Mouse (Mus musculus): ENCODE measurements around the gene Rfx1.

DNA sequence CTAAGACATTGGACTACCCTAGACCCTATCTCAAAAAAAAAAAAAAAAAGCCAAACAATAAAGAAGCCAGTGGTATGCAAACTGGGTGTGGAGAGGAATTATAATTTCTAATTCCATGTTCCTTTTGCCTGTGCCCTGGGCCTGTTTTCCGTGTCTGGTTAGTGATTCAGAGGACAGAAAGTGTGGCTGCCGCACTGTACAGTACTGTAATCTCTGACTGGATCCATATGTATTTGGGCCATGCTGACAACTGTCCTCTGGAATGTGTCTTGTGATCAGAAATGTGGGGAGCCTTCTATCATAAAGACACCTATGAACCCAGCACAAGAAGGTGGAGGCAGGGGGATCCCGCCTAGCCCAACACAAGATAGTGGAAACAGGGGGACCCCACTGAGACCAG, 55.5 kb downstream of the Rfx1 start:
- TF ChIP-seq CTCF (IDR thresholded peaks at IDR 0.05; ENCODE audit: borderline replicate concordance, insufficient read depth, low read depth, low read length) (no peak), POLR2A (IDR thresholded peaks at IDR 0.05; ENCODE audit: borderline replicate concordance, insufficient read depth, low read length) (no peak)
